Mouse (Mus musculus): Measurements from ENCODE around the gene Ddx17.

Ddx17 gene

DNA sequence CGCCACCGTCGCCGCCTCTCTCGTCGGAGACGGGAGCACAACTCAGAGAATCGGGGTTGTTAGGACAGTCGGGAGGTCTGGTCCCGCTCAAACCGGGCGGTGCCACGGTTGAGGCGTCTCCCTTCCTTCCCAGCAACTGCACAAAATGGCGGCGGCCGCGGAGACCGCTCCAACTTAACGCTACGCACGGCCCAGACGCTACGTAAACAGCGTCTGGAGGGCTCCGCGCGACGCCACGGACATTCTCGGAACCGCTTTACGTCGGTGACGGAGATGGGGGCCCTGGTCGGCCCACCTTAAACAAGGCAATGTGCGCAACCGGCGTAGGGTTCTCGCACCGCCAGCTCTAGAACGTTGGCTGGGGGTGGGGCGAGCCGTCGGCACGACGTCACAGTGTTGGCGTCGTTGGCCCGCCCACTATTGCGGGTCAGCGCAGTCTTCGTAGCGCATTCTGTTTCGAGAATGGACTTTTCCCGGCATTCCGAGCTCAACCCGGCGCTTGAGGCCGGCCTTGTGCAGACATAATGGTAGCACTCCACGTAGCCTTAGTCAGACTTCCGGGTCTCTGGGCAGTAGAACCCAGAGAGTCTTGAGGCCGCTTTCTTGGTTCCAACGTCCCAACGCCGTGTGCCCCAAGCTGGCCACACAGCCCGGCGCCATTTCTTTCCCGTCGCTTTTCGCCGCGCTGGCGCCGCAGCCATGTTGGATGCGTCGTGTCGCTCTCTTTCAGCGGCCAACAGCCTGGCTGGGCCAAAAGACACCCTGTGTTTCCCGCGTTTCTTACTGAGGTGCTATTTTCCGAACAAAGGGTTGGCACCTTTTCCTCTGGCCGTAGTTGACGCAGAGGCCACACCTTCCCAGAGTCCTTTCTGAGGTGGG, at the start of gene Ddx17:
Gene Ddx17, minus strand, starts transcription at position 332 of the 879 bp plus-strand sequence.
- peak; percentile 98 for DNase-seq (ENCODE audit: low spot score in 2 of 2)

DNA sequence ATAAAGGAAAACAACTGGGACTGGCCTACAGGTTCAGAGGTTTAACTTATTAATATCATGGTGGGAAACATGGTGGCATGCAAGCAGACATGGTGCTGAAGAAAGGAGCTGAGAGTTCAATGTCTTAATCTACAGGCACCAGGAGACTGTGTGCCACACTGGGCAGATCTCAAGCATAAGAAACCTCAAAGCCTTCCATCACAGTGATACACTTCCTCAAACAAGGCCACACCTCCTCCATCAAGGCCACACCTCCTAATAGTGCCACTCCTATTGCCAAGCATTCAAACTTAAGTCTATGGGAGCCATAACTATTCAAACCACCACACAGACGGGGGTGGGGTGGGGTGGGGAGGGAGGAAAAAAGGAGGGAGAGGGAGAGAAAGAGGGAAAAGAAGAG, 35.0 kb upstream of the Ddx17 start:
- DNase-seq (ENCODE audit: low spot score in 2 of 2): no peak

DNA sequence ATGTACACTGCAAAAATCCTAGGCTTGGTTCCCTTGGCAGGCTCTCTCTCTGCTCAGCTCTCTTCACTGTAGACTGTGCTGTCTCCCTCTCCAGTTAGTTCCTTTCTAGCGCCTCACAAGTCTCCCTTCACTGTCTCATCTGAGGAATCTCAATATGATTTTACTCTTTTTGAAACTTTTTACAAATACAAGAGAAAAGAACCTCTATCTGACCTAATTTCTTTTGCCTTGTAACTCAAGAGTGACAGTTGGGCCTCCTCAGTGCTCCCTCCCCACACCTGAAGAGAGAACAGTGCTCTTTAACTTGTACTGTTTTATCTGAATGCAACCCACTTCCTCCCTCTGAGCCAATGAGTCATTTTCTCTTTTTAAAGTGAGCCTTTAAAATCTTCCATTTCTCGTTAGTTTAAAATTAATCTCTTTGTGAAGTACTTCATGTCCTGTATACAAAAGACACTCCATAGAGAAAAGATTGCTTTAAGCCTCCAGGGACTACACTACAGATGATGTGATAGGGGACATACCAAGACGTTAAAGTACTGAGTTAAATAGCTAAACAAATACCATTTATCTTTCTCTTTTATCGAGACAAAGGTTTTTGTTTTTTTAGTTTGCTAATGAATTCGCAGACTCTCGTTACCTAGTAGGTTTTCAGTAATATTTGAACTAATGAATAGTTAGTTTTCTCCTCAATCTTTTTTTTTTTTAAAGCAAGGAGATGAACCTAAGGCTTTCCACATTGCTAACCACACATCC, 31.3 kb upstream of the Ddx17 start:
- peak; percentile 10 to 55 for DNase-seq (ENCODE audit: low spot score in 2 of 2)

DNA sequence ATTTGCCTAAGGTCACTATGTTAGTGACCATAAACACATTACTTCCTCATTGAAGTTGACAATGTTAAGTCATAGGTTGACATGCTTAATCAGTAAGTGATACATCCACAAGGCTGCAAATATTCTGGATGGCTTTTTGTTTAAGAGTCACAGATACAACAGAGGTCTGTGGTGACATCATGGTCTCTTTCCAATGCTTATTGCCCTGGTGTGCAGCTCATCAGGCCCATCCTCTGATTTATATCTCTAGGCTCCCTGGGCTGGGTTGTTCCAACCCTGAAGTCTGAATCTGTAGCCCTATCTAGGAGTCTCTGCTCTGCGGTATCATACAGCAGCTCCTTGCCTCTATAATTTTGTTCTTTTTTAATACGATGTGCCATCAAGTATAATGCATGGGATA, 30.4 kb upstream of the Ddx17 start:
- DNase-seq (ENCODE audit: low spot score in 2 of 2): no peak

DNA sequence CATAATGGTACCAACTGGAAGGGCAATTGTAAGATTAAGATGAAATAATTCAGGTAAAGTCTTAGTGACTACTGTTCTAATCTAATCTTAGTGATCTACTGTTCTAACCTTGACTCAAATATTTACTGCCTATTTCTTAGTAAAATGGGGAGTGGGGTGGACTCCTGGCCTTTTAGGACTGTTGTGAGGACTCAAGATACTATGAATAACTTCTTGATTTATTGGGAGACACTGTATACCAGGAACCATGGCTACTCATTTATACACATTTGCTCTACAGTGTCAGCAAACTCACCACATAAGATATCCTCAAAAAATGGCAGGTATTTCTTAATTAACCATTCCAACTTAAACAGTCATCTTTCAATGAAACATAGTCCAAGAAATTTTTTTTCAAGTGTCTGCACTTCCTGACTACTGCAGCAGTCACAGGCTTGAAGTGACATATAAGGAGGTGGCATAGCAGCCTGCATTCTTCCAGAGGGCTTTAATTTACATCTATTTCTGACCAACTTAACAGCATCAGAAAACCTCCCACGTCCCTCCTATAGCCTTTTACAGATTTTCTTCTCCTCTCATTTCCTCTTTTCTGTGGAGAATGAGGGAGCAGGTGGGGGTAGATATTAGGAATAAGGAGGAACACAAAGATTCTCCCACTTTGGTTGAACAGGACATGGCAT, 29.1 kb upstream of the Ddx17 start:
- peak in 1 of 2 experiments; percentile 25 for DNase-seq (ENCODE audit: low spot score in 2 of 2)

DNA sequence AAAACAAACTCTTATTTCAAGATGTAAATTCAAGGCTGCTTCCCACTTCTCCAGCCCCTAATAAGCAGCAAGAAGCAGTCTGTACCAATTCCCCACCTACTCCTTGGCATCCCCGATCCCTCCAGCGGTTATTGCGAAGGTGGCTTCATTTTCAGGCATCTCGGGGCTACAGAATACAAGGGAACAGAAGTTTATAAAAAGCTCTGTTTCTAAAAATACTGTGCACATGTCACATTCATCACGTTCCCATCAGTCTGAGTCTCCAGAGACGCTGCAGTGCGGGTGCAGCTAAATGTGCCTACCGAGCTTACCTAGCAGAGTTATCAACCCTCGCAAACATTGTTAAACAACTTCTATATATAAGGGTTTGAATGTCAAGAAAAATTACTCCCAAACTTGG, 15.9 kb upstream of the Ddx17 start:
- peak; percentile 49 to 83 for DNase-seq (ENCODE audit: low spot score in 2 of 2)

DNA sequence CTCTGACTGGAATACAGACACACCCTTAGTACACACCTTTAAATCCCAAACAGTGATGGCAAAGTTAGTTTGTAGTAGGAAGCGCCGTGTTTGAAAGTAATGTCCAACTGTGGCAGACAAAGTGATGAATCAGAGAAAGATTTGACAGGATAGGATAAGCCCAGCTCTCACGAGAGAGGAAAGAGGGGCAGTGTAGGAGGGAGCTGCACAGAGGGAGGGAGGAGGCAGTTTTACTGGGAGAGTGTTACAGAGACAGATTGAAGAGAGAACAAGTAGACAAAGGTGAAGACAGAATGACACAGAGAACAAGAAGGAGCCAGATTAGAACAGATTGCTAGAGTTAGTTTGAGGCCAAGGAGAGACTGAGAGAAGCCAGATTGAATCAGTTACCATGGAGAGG, 13.1 kb upstream of the Ddx17 start:
- no peak for DNase-seq (ENCODE audit: low spot score in 2 of 2)

DNA sequence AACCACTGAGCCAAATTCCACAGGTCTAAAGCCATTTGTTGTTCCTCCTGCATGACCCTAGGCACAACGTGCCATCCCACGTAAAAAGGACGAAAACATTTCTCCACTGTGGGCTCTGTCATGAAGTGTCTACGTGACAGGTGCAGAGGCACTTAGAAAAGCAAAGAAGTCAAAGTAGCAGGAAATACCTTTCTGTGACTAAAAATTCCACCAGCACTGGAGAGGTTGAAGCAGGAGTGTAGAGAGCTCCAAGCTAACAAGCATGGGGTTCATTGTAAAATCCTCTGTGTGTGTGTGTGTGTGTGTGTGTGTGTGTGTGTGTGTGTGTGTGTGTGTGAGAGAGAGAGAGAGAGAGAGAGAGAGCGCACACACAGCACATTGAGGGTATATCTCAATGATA, 6.0 kb upstream of the Ddx17 start:
- DNase-seq (ENCODE audit: low spot score in 2 of 2): no peak

DNA sequence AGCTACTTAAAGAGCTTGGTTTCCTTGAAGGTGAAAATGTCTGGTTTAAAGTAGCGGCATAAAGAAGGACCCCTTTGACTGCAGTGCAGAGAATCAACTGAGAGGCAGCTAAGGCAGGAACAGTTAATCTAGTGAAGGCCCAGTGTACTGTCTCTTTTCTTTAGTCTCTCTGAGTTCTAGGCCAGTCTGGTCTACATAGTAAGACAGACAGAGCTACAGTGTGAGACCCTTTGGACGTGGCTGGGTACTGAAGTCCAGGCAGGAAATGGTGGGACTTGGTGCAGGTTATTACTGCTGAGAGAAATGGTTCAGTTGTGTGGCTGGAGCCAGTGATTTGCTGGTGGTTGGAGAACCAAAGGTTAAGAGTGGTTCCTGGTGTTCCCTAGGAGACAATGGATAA, 1.7 kb upstream of the Ddx17 start:
- DNase-seq (ENCODE audit: low spot score in 2 of 2): no peak

DNA sequence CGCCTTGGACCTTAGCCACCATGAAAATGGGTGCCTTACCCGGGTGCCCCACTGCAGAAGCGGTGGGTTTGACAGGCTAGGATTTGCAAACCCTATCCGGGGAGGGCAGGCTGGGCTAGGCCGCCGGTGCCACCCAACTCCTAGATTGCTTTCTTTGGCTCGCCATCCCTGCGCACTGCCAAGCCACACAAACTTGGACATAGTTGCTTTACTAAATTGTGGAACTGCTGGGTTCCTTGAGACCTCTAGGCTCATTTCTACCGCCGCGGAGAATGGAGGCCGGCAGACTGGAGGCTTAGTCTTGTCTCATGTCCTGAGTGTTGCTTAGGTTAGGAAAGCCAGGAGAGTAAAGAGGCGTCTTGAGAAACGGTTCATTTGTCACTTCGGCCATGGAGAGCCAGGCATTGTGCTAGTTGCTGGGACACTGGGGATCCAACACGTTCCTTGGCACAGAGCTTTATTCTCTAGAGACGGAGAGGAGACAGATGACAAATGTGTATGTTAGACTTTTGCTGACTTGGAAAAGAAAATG, 814 bp upstream of the Ddx17 start:
- DNase-seq (ENCODE audit: low spot score in 2 of 2): no peak

DNA sequence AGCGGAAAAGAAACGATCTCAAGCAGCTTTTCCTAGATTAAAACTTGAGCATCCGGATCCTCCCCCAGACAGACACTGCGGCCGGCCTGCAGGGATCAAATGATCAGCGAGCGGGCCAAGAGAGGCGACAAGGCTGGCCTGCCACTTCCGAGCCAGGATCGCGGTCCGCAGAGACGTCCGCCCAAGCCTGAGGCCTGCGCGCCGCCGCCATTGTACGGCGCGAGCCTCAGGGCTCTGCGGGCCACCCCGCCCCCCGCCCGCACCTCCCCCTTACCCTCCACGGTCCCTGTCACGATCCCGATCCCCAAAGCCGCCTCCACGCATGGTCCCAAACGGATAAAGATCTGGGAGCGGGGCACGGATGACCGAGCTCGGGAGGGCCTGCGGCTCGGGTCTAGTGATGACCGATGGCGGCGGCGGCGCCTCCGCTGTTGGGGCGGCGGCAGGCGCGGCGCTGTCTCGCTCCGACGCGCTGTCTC, 581 bp downstream of the Ddx17 start:
- no peak for DNase-seq (ENCODE audit: low spot score in 2 of 2)

DNA sequence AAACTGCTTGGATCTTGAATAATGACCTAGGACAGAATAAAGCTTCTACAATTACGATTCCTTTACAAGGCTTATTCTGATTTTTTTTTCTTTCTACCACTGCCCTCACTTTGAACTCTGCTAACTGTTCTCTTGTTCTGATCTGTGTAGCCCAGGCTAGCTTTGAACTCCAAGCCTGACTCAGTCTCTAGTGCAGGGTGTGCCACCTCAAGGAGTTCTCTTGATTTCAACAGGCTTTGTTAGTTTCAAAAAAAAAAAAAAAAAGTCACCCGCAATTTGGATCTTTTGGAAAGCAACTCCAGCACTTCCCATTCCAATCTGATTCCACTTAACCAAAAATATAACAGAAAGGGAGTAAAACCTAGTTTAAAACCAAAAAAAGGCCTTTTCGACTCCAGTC, 1.0 kb downstream of the Ddx17 start:
- DNase-seq (ENCODE audit: low spot score in 2 of 2): no peak

DNA sequence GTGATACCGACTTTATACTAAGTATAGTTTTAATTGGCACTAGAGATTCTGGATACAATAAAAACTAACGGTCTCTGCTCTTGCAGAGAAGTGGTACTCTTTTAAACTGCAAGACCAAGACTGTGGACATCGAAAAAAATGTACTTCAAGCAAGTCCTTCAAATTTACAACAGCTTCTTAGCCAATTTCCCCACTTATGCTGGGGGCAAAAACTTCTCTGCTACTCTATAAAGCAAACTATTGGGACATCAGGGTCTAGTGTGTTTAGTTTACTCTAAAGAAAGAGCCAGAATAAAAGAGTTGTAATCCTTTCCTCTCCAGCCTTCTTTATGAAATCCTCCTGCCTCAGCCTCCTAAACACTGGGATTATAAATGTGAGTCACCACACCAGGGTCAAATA, 2.6 kb downstream of the Ddx17 start:
- DNase-seq (ENCODE audit: low spot score in 2 of 2): no peak

DNA sequence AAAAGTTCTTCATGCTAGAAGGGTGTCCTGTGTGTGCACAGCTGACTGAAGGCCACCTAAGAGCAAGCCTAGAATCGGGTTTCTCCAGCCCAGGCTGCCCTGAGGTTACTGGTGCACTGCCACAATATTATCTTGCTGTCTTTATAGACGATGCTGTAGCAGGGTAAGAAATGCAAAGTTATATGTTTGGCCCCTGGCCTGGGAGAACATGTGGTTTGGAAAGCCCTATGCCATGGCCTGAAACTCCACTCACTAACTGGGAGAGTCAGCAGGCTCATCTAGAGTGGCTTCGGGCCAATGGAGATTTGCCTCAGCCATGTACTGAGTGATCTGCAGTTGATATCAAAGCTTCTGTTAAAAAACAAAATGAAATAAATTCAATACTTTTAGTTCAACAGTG, 12.7 kb downstream of the Ddx17 start:
- no peak for DNase-seq (ENCODE audit: low spot score in 2 of 2)

DNA sequence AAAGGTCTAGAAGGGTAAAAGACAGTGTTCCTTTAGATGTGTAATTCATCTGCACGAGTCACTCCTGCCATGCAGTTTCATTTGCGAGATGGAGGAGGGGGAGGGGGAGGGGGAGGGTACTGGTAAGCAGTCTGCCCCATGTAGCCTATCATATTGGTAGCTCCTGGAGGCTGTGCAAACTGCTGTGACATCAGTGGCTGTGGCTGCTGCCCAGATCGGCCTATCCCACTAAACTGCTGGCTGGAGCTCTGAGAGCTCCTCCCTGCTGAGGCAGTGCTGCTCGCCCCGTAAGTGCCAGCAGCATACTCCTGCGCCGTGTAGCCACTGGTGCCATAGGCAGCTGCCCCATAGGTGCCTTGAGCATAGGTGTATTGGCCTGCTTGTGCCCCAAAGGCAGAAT, 16.6 kb downstream of the Ddx17 start:
- DNase-seq (ENCODE audit: low spot score in 2 of 2): no peak

DNA sequence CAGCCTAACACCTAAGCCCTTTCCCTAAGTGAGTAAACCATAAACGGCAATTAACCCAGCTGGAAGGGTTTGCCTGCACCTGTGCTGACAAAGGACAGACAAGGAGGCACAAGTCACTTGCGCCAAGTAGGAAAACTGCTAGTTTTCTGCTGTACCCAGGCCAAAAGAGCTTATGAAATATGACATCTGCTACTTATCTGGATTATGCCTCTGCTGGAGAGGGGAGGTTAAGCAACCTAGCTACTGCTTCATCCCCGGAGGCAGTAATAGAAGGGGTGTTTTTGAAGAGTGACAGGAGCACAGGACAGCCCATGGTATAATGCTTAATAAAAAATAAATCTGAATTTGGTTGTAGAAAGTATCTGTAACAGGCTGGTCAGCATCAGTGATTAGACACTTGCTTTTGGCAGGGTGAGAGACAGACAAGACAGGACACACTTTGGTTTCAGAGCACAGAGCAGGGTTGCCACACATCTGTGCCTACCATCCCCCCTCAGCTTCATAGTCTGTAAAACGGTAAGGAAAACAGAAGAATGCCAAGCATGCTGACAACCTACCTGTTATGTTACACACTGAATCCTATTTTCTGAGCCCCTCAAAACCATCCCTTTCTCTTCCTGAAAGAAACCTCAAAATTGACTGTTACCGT, 18.4 kb downstream of the Ddx17 start:
- no peak for DNase-seq (ENCODE audit: low spot score in 2 of 2)

DNA sequence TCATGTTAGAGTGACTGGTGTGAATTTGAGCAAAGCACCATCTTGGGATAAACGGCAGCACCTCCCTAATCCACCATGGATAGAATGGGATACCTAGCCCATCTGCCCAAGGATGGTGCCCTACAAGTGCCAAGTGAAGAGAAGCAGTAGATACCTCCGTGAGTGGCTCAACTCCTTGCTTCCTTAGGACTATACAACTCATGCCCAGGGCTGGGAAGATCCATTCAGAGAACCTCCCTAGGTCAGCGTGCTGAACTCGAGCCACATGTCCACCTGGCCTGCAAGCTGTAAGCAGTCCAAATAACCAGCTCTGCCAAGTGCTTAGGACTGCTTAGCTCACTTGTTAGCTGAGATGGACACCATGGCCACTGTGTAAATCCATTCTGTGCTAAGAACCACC, 19.3 kb downstream of the Ddx17 start:
- no peak for DNase-seq (ENCODE audit: low spot score in 2 of 2)

DNA sequence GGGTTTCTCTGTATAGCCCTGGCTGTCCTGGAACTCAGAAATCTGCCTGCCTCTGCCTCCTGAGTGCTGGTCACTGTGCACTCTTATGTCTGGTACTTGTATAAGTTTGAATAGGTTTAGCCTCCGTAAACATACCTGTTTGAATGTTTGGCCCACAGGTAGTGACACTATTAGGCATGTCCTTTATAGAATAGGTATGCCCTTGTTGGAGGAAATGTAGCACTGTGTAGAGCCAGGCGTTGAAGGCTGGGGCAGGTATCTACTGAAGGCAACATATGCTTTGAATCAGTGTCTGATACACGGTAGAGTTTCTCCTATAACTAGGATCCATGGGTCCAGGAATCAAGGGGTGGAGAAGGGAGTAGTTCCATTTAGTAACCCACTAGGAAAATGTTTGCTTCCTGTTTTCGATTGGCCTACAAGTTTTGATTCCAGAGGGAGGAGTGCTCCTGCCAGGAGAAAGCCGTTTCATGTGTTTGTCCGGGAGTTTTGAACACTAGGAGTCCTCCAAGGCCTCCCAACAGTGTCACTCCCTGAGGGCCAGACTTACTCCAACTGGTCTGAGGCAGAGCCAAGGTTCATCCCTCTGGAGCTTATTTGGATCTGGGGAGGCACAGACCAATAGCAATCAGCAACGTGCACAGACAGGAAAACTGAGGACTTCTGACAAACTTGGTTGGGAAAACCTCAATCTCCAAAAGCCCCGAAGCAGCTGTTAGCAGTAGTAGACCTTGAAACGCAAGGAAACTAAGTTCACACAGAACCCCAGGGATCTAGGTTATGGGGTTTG, 20.4 kb downstream of the Ddx17 start:
- no peak for DNase-seq (ENCODE audit: low spot score in 2 of 2)

DNA sequence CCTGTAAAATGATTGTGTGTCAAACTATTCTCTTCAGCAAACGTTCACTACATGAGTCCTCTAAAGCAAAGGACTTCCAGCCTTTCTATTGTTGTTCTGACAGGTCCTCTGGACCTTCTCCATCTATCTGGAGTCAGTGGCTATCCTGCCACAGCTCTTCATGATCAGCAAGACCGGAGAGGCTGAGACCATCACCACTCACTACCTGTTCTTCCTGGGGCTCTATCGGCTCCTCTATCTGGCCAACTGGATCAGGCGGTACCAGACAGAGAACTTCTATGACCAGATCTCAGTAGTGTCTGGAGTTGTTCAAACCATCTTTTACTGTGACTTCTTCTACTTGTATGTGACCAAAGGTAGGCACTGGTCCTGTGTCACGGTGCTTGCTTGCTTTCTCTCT, 21.0 kb downstream of the Ddx17 start:
- no peak for DNase-seq (ENCODE audit: low spot score in 2 of 2)

DNA sequence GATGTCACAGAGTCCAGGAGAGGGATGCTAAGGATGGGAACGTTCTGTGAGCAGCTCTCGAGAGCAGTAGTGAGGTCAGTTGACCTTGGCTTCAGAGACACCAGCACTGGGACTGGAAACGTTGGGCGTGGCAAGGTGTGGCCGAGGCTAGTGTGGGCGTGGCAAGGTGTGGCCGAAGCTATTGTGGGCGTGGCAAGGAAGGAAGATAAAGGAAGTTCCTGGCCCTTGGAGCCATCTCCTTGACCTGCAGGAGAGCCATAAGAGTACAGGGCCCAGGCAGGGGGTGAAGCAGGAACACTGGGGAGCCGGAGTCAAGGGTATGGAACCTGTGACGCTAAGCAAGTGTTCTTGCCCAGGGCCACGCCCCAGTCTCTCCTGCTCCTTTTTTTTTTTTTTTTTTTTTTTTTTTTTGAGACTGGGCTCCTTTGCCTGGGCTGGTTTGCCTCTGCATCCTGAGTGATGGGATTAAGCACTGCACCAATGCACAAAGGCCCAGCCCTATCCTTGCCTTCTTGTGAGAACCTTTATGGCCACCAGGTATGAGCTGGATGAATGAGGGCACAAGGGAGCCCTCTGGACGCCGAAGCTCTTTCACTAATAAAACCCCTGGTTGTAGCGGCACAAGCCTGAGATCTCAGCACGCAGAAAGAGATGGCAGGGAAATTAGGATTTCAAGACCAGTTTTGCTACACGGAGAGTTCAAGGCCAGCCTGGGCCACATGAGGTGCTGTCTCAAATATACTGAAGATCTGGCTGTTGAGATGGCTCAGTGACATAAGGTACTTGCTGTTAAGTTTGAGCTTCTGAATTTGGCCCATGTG, 26.9 kb downstream of the Ddx17 start:
- DNase-seq (ENCODE audit: low spot score in 2 of 2): no peak
